Comparison of ENCODE assay signal across 9 mouse cellular contexts in genomic region chr4:117890750-117891149, GRCm38 (mm10). TPM values are rescaled to one million over a fixed set of nuclear protein-coding genes. Genes with fewer than 3 reads are reported as not detected.
DNase-seq lines count a peak whose midpoint lies in the region; ATAC-seq and TF ChIP-seq lines count a peak whose summit lies in the region.
"Had no signal": no experiment of that assay in that cellular context is flagged by ENCODE, and none has a peak within 500 bp of the region (broad histone marks: within the 10 kb centered on the region; RNA-seq: fewer than 3 reads in every experiment).

No protein-coding gene starts in this region.

- H3K27ac ChIP-seq in heart, embryonic 15.5 days, result no peak overlapping the region
- no peak overlapping the region for H3K27ac ChIP-seq in heart, adult 2 months
- H3K27ac ChIP-seq in MEL (ENCODE audit: control insufficient read depth, low read depth, low read length), result no peak overlapping the region
- H3K27ac ChIP-seq in hindbrain, embryonic 11.5 days (ENCODE audit: low read depth, low read length), result no peak overlapping the region
- no peak overlapping the region for H3K27ac ChIP-seq in midbrain, embryonic 11.5 days (ENCODE audit: low read depth, low read length)

- TF ChIP-seq CTCF in heart, adult 2 months (IDR thresholded peaks at IDR 0.05), result no peak
- no peak for TF ChIP-seq CTCF in MEL (IDR thresholded peaks at IDR 0.05 in 2 of 3, conservative IDR thresholded peaks at IDR 0.05 in 1 of 3; ENCODE audit: control insufficient read depth in 1 of 3, insufficient read depth in 1 of 3, low read depth in 2 of 3, low read length in 3 of 3, poor library complexity in 1 of 3, severe bottlenecking in 1 of 3)

- peaks cover 9% of the 10 kb centered on the region for H3K36me3 ChIP-seq in heart, embryonic 15.5 days
- no peaks in the 10 kb centered on the region for H3K36me3 ChIP-seq in heart, adult 2 months (ENCODE audit: control insufficient read depth, insufficient read depth, low read length)
- no peaks in the 10 kb centered on the region; a peak in 1 of 4 replicates for H3K36me3 ChIP-seq in MEL (ENCODE audit: control insufficient read depth in 1 of 2, insufficient read depth in 2 of 2, low read length in 2 of 2)
- peaks cover 3% of the 10 kb centered on the region; the same call in 1 of the 2 replicates for H3K36me3 ChIP-seq in hindbrain, embryonic 11.5 days (ENCODE audit: control insufficient read depth, insufficient read depth, low read length)
- H3K36me3 ChIP-seq in midbrain, embryonic 11.5 days (ENCODE audit: control insufficient read depth, insufficient read depth, low read length), result peaks cover 6% of the 10 kb centered on the region; the same call in 1 of the 2 replicates

- TF ChIP-seq POLR2A in heart, adult 2 months (IDR thresholded peaks at IDR 0.05; ENCODE audit: insufficient read depth, low read depth, low read length), result no peak
- TF ChIP-seq POLR2A in MEL (IDR thresholded peaks at IDR 0.05; ENCODE audit: control insufficient read depth in 1 of 2, insufficient read depth in 1 of 2, low read depth in 1 of 2, low read length in 2 of 2, poor library complexity in 1 of 2), result no peak

- H3K4me3 ChIP-seq in heart, embryonic 15.5 days, result peak overlapping the region; percentile 87
- H3K4me3 ChIP-seq in heart, adult 2 months, result no peak overlapping the region
- peak overlapping the region; percentile 88 to 91; a peak in 3 of 4 replicates for H3K4me3 ChIP-seq in MEL (ENCODE audit: control insufficient read depth in 1 of 2, insufficient read depth in 1 of 2, low read depth in 2 of 2, low read length in 2 of 2)
- peak overlapping the region; percentile 64 for H3K4me3 ChIP-seq in hindbrain, embryonic 11.5 days (ENCODE audit: low read depth, low read length)
- peak overlapping the region; percentile 74 for H3K4me3 ChIP-seq in midbrain, embryonic 11.5 days (ENCODE audit: low read depth, low read length)

- peak overlapping the region; percentile 88 for H3K4me2 ChIP-seq in heart, embryonic 15.5 days
- no peak overlapping the region; the same call in 1 of the 2 replicates for H3K4me2 ChIP-seq in hindbrain, embryonic 11.5 days (replicated peaks; ENCODE audit: low read depth, low read length)
- peak overlapping the region; percentile 55 for H3K4me2 ChIP-seq in midbrain, embryonic 11.5 days

- TF ChIP-seq RAD21 in MEL (IDR thresholded peaks at IDR 0.05; ENCODE audit: low read depth, low read length), result no peak

- no peaks in the 10 kb centered on the region for H3K79me2 ChIP-seq in heart, adult 2 months (replicated peaks; ENCODE audit: control insufficient read depth, insufficient read depth, low read length)
- peaks cover 23% of the 10 kb centered on the region for H3K79me2 ChIP-seq in MEL (ENCODE audit: control insufficient read depth, insufficient read depth, low read length, poor library complexity)

- H3K27me3 ChIP-seq in heart, embryonic 15.5 days, result no peaks in the 10 kb centered on the region
- H3K27me3 ChIP-seq in heart, adult 2 months (ENCODE audit: control insufficient read depth, insufficient read depth, low read length), result no peaks in the 10 kb centered on the region
- H3K27me3 ChIP-seq in MEL (ENCODE audit: control insufficient read depth in 1 of 2, insufficient read depth in 2 of 2, low read length in 2 of 2), result no peaks in the 10 kb centered on the region
- no peaks in the 10 kb centered on the region for H3K27me3 ChIP-seq in hindbrain, embryonic 11.5 days (ENCODE audit: control insufficient read depth, insufficient read depth, low read length)
- no peaks in the 10 kb centered on the region for H3K27me3 ChIP-seq in midbrain, embryonic 11.5 days (ENCODE audit: control insufficient read depth, insufficient read depth, low read length)

- no peak overlapping the region for H3K9ac ChIP-seq in heart, embryonic 15.5 days
- no peak overlapping the region for H3K9ac ChIP-seq in heart, adult 2 months (ENCODE audit: low read depth, low read length)
- peak overlapping the region; percentile 79 for H3K9ac ChIP-seq in MEL (ENCODE audit: control insufficient read depth, low read depth, low read length, poor library complexity, severe bottlenecking)
- no peak overlapping the region for H3K9ac ChIP-seq in hindbrain, embryonic 11.5 days (ENCODE audit: low read depth, low read length)
- H3K9ac ChIP-seq in midbrain, embryonic 11.5 days (ENCODE audit: low read length), result no peak overlapping the region

- 86% methylated on average over 8 of the region's 8 CpGs for WGBS in heart, embryonic 15.5 days
- 89% methylated on average over 8 of the region's 8 CpGs for whole genome bisulfite sequencing in heart, adult 2 months
- WGBS in hindbrain, embryonic 11.5 days, result 67% methylated on average over 8 of the region's 8 CpGs
- WGBS in midbrain, embryonic 11.5 days, result 43% methylated on average over 8 of the region's 8 CpGs

- no peaks in the 10 kb centered on the region for H3K9me3 ChIP-seq in heart, embryonic 15.5 days (replicated peaks)
- H3K9me3 ChIP-seq in MEL (replicated peaks; ENCODE audit: insufficient read depth, low read length), result no peaks in the 10 kb centered on the region
- H3K9me3 ChIP-seq in hindbrain, embryonic 11.5 days (ENCODE audit: control insufficient read depth, low read length), result no peaks in the 10 kb centered on the region
- H3K9me3 ChIP-seq in midbrain, embryonic 11.5 days (ENCODE audit: control insufficient read depth, low read length), result no peaks in the 10 kb centered on the region

- intact Hi-C loops in heart, adult 2 months (cut with DNase I), result loop anchor here (1.0 kb wide), 1 partner anchor 25 kb away; no protein-coding TSS in a partner anchor

- DNase-seq in heart, adult 2 months, result no peak
- DNase-seq in MEL (ENCODE audit: low read depth, low spot score), result no peak
- DNase-seq in hindbrain, embryonic 11.5 days (ENCODE audit: low spot score), result no peak
- no peak for DNase-seq in midbrain, embryonic 11.5 days (ENCODE audit: low spot score, missing footprints)
- DNase-seq in right cerebral cortex, adult 2 months (ENCODE audit: low spot score in 2 of 2), result no peak
- DNase-seq in adrenal gland, postnatal 10 days, result no peak
- DNase-seq in layer of hippocampus, postnatal 14 days (ENCODE audit: low spot score in 2 of 2), result no peak
- DNase-seq: lung, postnatal 4 days had no signal

- TF ChIP-seq EP300 in heart, adult 2 months (IDR thresholded peaks at IDR 0.05; ENCODE audit: insufficient read depth, low read depth, low read length), result no peak
- no peak for TF ChIP-seq EP300 in MEL (IDR thresholded peaks at IDR 0.05; ENCODE audit: low read depth in 1 of 2, low read length in 2 of 2)

- ATAC-seq in heart, embryonic 15.5 days (replicated peaks; ENCODE audit: insufficient number of reproducible peaks, insufficient read depth, low FRiP score, low read depth), result no peak
- no peak for ATAC-seq in hindbrain, embryonic 11.5 days (ENCODE audit: low FRiP score)
- ATAC-seq in midbrain, embryonic 11.5 days (ENCODE audit: low FRiP score), result no peak

- peaks cover 26% of the 10 kb centered on the region for H3K4me1 ChIP-seq in heart, embryonic 15.5 days (replicated peaks)
- peaks cover 6% of the 10 kb centered on the region for H3K4me1 ChIP-seq in heart, adult 2 months (ENCODE audit: control insufficient read depth, insufficient read depth, low read length)
- peaks cover 0 to 11% of the 10 kb centered on the region in 2 experiments; a peak in 3 of 4 replicates for H3K4me1 ChIP-seq in MEL (ENCODE audit: control insufficient read depth in 1 of 2, insufficient read depth in 2 of 2, low read length in 2 of 2)
- H3K4me1 ChIP-seq in hindbrain, embryonic 11.5 days (replicated peaks; ENCODE audit: control insufficient read depth, insufficient read depth, low read length), result 0 out of 2 replicates have a peak, but pooled peaks cover 4% of the 10 kb centered on the region
- peaks cover 20% of the 10 kb centered on the region for H3K4me1 ChIP-seq in midbrain, embryonic 11.5 days (ENCODE audit: control insufficient read depth, insufficient read depth, low read length)

RNA-seq across cellular contexts. Expression of gene Dph2, which starts 1.1 kb away (rescaled TPM):
- polyA plus RNA-seq in heart, embryonic 15.5 days (2015; fragmentation: Nextera tagmentation; extraction: Ambion mirVana), result 9.5 and 11.5 TPM in 2 replicates
- 1 to 10 TPM; 3.0 to 3.9 TPM for total RNA-seq in heart, adult 2 months (2021)
- 7.3 and 8.4 TPM in 2 replicates for polyA plus RNA-seq in heart, adult 2 months (2012; rRNA removed)
- 24.7 and 27.2 TPM in 2 replicates for total RNA-seq in MEL (2012; rRNA removed)
- 10 to 100 TPM in 1 of 2 experiments, not detected in 1; 25.2 TPM for polyA plus RNA-seq in MEL (2012; ENCODE audit: insufficient read depth in 1 of 2, insufficient read length in 2 of 2, low read depth in 1 of 2, low replicate concordance in 2 of 2, missing spikeins in 1 of 2)
- polyA plus RNA-seq in hindbrain, embryonic 11.5 days (2014; fragmentation: Nextera tagmentation; extraction: Ambion mirVana), result 21.0 and 26.8 TPM in 2 replicates
- 23.9 and 27.7 TPM in 2 replicates for polyA plus RNA-seq in midbrain, embryonic 11.5 days (2014; fragmentation: Nextera tagmentation; extraction: Ambion mirVana)
- 1 to 10 TPM; 5.6 to 7.0 TPM for total RNA-seq in adrenal gland, postnatal 10 days (2021)
- 10 to 100 TPM; 10.0 to 10.2 TPM for total RNA-seq in layer of hippocampus, postnatal 14 days (2021)

RNA-seq across cellular contexts. Expression of gene Atp6v0b, which starts 3.6 kb away (rescaled TPM):
- polyA plus RNA-seq in heart, embryonic 15.5 days (2015; fragmentation: Nextera tagmentation; extraction: Ambion mirVana), result 197 and 216 TPM in 2 replicates
- total RNA-seq in heart, adult 2 months (2021), result 100 to 1,000 TPM; 109 to 124 TPM
- polyA plus RNA-seq in heart, adult 2 months (2012; rRNA removed), result 279 and 324 TPM in 2 replicates
- 227 and 286 TPM in 2 replicates for total RNA-seq in MEL (2012; rRNA removed)
- polyA plus RNA-seq in MEL (2012; ENCODE audit: insufficient read depth in 1 of 2, insufficient read length in 2 of 2, low read depth in 1 of 2, low replicate concordance in 2 of 2, missing spikeins in 1 of 2), result 100 to 1,000 TPM in 1 of 2 experiments, not detected in 1; 343 TPM
- 233 and 246 TPM in 2 replicates for polyA plus RNA-seq in hindbrain, embryonic 11.5 days (2014; fragmentation: Nextera tagmentation; extraction: Ambion mirVana)
- polyA plus RNA-seq in midbrain, embryonic 11.5 days (2014; fragmentation: Nextera tagmentation; extraction: Ambion mirVana), result 214 and 216 TPM in 2 replicates
- 100 to 1,000 TPM; 145 to 149 TPM for total RNA-seq in adrenal gland, postnatal 10 days (2021)
- 100 to 1,000 TPM; 433 TPM for total RNA-seq in layer of hippocampus, postnatal 14 days (2021)

RNA-seq across cellular contexts. Expression of gene B4galt2, which starts 7.5 kb away (rescaled TPM):
- polyA plus RNA-seq in heart, embryonic 15.5 days (2015; fragmentation: Nextera tagmentation; extraction: Ambion mirVana), result 9.1 and 12.4 TPM in 2 replicates
- total RNA-seq in heart, adult 2 months (2021), result 1 to 10 TPM; 4.0 to 4.3 TPM
- 8.6 and 9.3 TPM in 2 replicates for polyA plus RNA-seq in heart, adult 2 months (2012; rRNA removed)
- total RNA-seq in MEL (2012; rRNA removed), result 0.08 TPM in 1 of 2 replicates, not detected in the other
- under 1 TPM in 1 of 2 experiments, not detected in 1; 0.19 TPM for polyA plus RNA-seq in MEL (2012; ENCODE audit: insufficient read depth in 1 of 2, insufficient read length in 2 of 2, low read depth in 1 of 2, low replicate concordance in 2 of 2, missing spikeins in 1 of 2)
- 27.3 and 27.9 TPM in 2 replicates for polyA plus RNA-seq in hindbrain, embryonic 11.5 days (2014; fragmentation: Nextera tagmentation; extraction: Ambion mirVana)
- polyA plus RNA-seq in midbrain, embryonic 11.5 days (2014; fragmentation: Nextera tagmentation; extraction: Ambion mirVana), result 26.8 and 29.1 TPM in 2 replicates
- 10 to 100 TPM; 14.2 to 17.7 TPM for total RNA-seq in adrenal gland, postnatal 10 days (2021)
- total RNA-seq in layer of hippocampus, postnatal 14 days (2021), result 10 to 100 TPM; 94.4 to 99.7 TPM

RNA-seq across cellular contexts. Expression of gene Ccdc24, which starts 18.4 kb away (rescaled TPM):
- 0.29 and 0.43 TPM in 2 replicates for polyA plus RNA-seq in heart, embryonic 15.5 days (2015; fragmentation: Nextera tagmentation; extraction: Ambion mirVana)
- under 1 TPM; 0.09 to 0.18 TPM for total RNA-seq in heart, adult 2 months (2021)
- 1.1 and 2.0 TPM in 2 replicates for polyA plus RNA-seq in heart, adult 2 months (2012; rRNA removed)
- 0.19 and 0.56 TPM in 2 replicates for total RNA-seq in MEL (2012; rRNA removed)
- under 1 TPM in 1 of 2 experiments, not detected in 1; 0.36 TPM for polyA plus RNA-seq in MEL (2012; ENCODE audit: insufficient read depth in 1 of 2, insufficient read length in 2 of 2, low read depth in 1 of 2, low replicate concordance in 2 of 2, missing spikeins in 1 of 2)
- polyA plus RNA-seq in hindbrain, embryonic 11.5 days (2014; fragmentation: Nextera tagmentation; extraction: Ambion mirVana), result 1.7 and 1.8 TPM in 2 replicates
- polyA plus RNA-seq in midbrain, embryonic 11.5 days (2014; fragmentation: Nextera tagmentation; extraction: Ambion mirVana), result 0.76 and 1.4 TPM in 2 replicates
- total RNA-seq in adrenal gland, postnatal 10 days (2021), result under 1 TPM; 0.64 to 0.78 TPM
- 1 to 10 TPM in 1 of 2 experiments, under 1 TPM in 1; 0.85 to 1.5 TPM for total RNA-seq in layer of hippocampus, postnatal 14 days (2021)

RNA-seq across cellular contexts. Expression of gene Ipo13, which starts 24.0 kb away (rescaled TPM):
- 33.4 and 48.1 TPM in 2 replicates for polyA plus RNA-seq in heart, embryonic 15.5 days (2015; fragmentation: Nextera tagmentation; extraction: Ambion mirVana)
- 10 to 100 TPM; 60.8 to 68.4 TPM for total RNA-seq in heart, adult 2 months (2021)
- polyA plus RNA-seq in heart, adult 2 months (2012; rRNA removed), result 104 and 108 TPM in 2 replicates
- 38.1 and 39.5 TPM in 2 replicates for total RNA-seq in MEL (2012; rRNA removed)
- polyA plus RNA-seq in MEL (2012; ENCODE audit: insufficient read depth in 1 of 2, insufficient read length in 2 of 2, low read depth in 1 of 2, low replicate concordance in 2 of 2, missing spikeins in 1 of 2), result 10 to 100 TPM in 1 of 2 experiments, not detected in 1; 88.0 TPM
- 43.8 and 54.5 TPM in 2 replicates for polyA plus RNA-seq in hindbrain, embryonic 11.5 days (2014; fragmentation: Nextera tagmentation; extraction: Ambion mirVana)
- polyA plus RNA-seq in midbrain, embryonic 11.5 days (2014; fragmentation: Nextera tagmentation; extraction: Ambion mirVana), result 49.0 and 54.7 TPM in 2 replicates
- 10 to 100 TPM; 39.0 to 55.1 TPM for total RNA-seq in adrenal gland, postnatal 10 days (2021)
- 100 to 1,000 TPM; 124 to 131 TPM for total RNA-seq in layer of hippocampus, postnatal 14 days (2021)
